Mouse (Mus musculus) midbrain, embryonic 11.5 days (tissue): ENCODE data around the gene Ccdc8. TPM values are rescaled to one million over a fixed set of nuclear protein-coding genes. Genes with fewer than 3 reads are reported as not detected.

Experiments used
- ATAC-seq: fragments of 200-750 bp; cut with Nextera tagmentation; 2 replicates; pipeline ENCODE4 v1.8.0; 2017; ENCODE audit warnings: moderate TSS enrichment, moderate library complexity; ENCODE audit not compliant: low FRiP score
- DNase-seq: peaks from one replicate; pipeline ENCODE4 v3.0.0; 2015; ENCODE audit warnings: low spot score; ENCODE audit errors: missing footprints
- H3K27ac ChIP-seq: fragments of 300-500 bp; sonication (generic); 2 replicates; pipeline ENCODE4 v1.5.1; 2014; ENCODE audit warnings: low read depth, low read length
- H3K27me3 ChIP-seq: fragments of 300-500 bp; sonication (generic); 2 replicates; pipeline ENCODE4 v1.6.1; 2014; ENCODE audit warnings: mild to moderate bottlenecking, low read length, moderate library complexity, mixed read lengths; ENCODE audit not compliant: control insufficient read depth, insufficient read depth
- H3K36me3 ChIP-seq: fragments of 300-500 bp; sonication (generic); 2 replicates; pipeline ENCODE4 v1.6.1; 2014; ENCODE audit warnings: mild to moderate bottlenecking, low read length, moderate library complexity, mixed read lengths; ENCODE audit not compliant: control insufficient read depth, insufficient read depth
- H3K4me1 ChIP-seq: fragments of 300-500 bp; sonication (generic); 2 replicates; pipeline ENCODE4 v1.6.1; 2014; ENCODE audit warnings: low read length; ENCODE audit not compliant: control insufficient read depth, insufficient read depth
- H3K4me2 ChIP-seq: fragments of 300-500 bp; sonication (generic); 2 replicates; pipeline ENCODE4 v1.6.1; 2014; ENCODE audit warnings: mild to moderate bottlenecking, moderate library complexity
- H3K4me3 ChIP-seq: fragments of 300-500 bp; sonication (generic); 2 replicates; pipeline ENCODE4 v1.5.1; 2014; ENCODE audit warnings: low read depth, low read length
- H3K9ac ChIP-seq: fragments of 300-500 bp; sonication (generic); 2 replicates; pipeline ENCODE4 v1.6.1; 2014; ENCODE audit warnings: low read length
- H3K9me3 ChIP-seq: fragments of 300-500 bp; sonication (generic); 2 replicates; pipeline ENCODE4 v1.6.1; 2016; ENCODE audit warnings: low read length; ENCODE audit not compliant: control insufficient read depth
- WGBS: fragments of 180-500 bp; shearing (Covaris S2); extraction: QIAGEN DNeasy Blood & Tissue Kit; methylation state at CpG from one replicate; pipeline ENCODE4 v1.1.7; 2014; 5-methylcytosine and 5-hydroxymethylcytosine counted together
- polyA plus RNA-seq: library from polyadenylated mRNA; unstranded; fragments of >200 nt; fragmentation: Nextera tagmentation; extraction: Ambion mirVana; gene quantifications from 2 replicates; pipeline ENCODE4 v1.2.1, GENCODE M21; 2014

Gene Ccdc8
- polyA plus RNA-seq, 1 experiment from 2014 or later: 14.7 TPM

DNA sequence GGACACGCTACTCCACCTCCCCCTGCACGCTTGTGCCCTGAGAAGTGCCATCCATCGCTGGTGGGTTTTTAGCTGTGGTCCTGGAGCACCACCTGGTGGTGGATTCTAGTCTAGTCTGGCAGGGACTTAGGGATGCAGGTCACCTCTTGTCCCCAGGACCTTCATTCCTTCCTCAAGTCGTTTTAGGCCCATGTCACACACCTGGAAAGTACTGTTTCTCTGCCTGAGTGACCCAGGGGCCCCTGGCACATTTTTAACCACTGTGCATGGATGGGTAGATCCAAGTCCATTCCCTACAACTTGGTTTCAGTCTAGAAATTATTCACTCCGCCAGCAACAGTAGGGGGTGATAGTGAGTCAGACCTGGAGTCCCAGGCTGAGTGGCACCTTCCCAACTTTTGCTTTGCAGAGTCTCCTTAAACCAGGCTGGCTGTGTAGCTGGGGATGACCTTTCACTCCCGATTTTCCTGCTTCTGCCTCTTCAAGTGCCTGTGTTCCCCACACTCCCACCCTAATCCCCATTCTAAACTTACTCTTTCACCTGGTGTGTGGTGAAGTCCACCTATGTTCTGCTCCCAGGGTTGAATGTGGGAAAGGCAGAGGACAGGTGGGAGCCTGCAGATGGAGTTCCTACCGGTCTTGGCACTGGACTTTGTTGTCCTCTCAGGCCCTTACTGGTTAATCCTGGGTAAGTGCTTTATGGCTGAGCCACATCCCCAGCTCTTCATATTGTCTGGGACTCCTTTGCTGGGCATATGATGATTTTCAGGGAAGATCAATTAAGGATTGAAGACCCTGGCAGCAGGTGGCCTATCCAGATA is 10.1 kb downstream of the Ccdc8 start:
- no peaks in the 10 kb centered on the region for H3K9me3 ChIP-seq
- H3K4me2 ChIP-seq: no peak overlapping the region
- ATAC-seq: peak; percentile 73
- H3K27ac ChIP-seq: no peak overlapping the region
- H3K27me3 ChIP-seq: no peaks in the 10 kb centered on the region
- WGBS: 16% methylated on average over 7 of the region's 7 CpGs
- peak; percentile 99 for DNase-seq
- peaks cover 25% of the 10 kb centered on the region for H3K36me3 ChIP-seq
- no peaks in the 10 kb centered on the region for H3K4me1 ChIP-seq
- no peak overlapping the region for H3K9ac ChIP-seq
- H3K4me3 ChIP-seq: no peak overlapping the region

DNA sequence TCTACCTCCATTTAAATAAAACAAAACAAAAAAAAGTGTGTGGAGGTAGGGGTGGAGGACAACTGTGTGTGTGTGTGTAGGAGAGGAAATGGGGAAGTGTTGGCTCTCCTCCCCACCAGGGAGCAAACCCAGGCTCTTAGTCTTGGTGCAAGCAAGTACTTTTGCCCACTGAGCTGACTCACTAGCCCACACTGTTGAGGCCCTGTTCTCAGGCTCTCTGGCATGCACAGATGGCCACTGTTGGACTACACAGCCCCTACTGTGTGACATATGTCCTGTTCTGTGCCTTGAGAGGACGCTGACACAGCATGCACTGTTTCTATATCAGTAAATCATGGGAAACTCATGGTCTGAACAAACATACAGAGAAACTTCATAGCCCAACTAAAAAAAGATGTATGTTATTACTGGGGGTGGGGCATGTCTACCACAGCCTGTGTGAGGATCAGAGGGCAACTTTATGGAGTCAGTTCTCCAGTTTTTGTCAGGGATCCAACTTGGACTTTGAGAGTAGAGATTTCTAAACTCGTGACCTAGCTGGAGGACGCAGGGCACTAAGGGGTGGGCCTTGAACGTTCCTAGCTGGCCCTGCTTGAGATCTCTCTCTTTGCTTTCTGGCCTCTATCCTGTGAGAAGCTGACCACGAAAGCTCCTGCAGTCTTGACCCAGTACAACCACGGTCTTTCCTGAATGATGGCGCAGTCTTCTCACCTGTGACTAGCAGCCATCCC is 10.9 kb downstream of the Ccdc8 start:
- H3K27ac ChIP-seq: no peak overlapping the region
- no peak overlapping the region for H3K4me3 ChIP-seq
- no peak for ATAC-seq
- DNase-seq: no peak
- H3K4me2 ChIP-seq: no peak overlapping the region
- H3K4me1 ChIP-seq: no peaks in the 10 kb centered on the region
- WGBS: 80% methylated on average over 7 of the region's 7 CpGs
- no peak overlapping the region for H3K9ac ChIP-seq
- H3K27me3 ChIP-seq: no peaks in the 10 kb centered on the region
- no peaks in the 10 kb centered on the region for H3K9me3 ChIP-seq
- peaks cover 27% of the 10 kb centered on the region for H3K36me3 ChIP-seq

DNA sequence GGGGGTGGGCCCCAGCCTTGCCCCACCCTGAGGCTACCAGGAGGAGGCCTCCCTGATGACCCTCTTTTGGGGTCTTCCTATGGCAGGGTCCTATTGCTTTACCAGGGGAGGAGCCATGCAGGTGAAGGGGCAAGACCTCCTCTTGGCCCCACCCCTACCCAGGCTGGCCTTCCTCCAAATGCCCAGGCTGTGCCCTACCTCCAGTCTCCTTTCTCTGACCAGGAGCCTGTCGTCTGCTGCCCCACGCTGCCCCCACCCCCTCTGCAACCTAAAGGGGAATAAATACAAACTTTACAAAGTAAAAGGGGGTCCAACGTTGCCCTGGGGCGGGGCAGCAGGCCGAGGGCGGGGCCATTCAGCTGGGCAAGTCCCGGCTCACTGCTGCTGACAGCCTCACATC is 12.2 kb downstream of the Ccdc8 start:
- Histone ChIP-seq H3K4me3 (no peak overlapping the region), H3K27ac (no peak overlapping the region), H3K9ac (no peak overlapping the region), H3K27me3 (no peaks in the 10 kb centered on the region), H3K36me3 (peaks cover 30% of the 10 kb centered on the region), H3K4me2 (no peak overlapping the region), H3K9me3 (no peaks in the 10 kb centered on the region), H3K4me1 (no peaks in the 10 kb centered on the region)
- 91% methylated on average over 7 of the region's 7 CpGs for WGBS
- no peak for ATAC-seq
- no peak for DNase-seq

DNA sequence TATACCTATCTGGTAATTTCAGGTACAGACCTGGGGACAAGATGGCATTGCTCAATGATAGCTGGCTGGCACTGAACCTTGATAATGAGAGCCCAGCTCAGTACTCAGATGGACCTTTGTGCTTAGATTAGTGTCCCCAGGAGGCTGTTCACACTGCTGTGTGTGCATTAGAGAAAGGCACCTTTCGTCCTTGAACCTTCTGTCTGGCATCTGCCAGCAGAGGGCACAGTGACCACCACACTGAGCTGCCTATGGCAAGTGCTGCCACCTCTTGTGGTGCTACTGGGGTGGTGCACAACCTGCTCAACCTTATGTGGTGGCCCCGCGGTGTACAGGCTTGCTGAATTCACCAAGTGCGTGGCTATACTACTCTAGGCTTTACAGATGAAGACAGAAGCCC is 14.8 kb downstream of the Ccdc8 start:
- Histone ChIP-seq H3K36me3 (peaks cover 43% of the 10 kb centered on the region), H3K4me1 (no peaks in the 10 kb centered on the region), H3K9ac (no peak overlapping the region), H3K27ac (no peak overlapping the region), H3K9me3 (no peaks in the 10 kb centered on the region), H3K27me3 (no peaks in the 10 kb centered on the region), H3K4me2 (no peak overlapping the region), H3K4me3 (no peak overlapping the region)
- 88% methylated on average over 4 of the region's 4 CpGs for WGBS
- no peak for ATAC-seq
- no peak for DNase-seq

DNA sequence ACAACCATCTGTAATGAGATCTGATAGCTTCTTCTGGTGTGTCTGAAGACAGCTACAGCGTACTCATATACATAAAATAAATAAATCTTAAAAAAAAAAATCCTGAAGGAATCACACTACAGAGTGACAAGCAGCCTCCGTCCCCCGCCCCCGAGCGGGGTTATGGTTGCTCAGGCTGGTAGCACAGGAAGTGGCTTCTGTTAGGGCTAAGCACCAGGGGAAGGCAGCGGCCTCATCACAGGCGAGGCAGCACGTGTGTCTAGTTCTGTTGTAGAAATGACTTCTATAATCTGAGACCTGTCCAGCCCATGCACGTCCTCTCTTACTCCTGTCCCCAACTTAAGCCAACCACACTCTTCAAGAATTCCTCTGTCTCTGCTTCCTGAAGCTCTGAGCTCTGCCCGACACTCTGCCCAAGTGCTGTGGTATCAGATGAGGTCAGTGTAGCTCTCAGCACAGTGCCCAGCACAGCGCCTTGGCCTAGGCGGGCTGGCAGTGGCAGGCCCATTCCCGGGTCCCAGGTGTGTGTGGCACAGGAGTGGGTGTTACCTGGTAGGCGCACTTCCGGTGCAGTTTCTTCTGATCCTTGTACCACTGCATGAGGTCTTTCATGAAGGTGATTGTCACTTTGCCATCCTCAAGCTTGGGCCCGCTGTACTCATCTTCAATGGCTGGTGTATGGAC is 17.0 kb downstream of the Ccdc8 start:
- WGBS: 94% methylated on average over 16 of the region's 16 CpGs
- Histone ChIP-seq H3K4me2 (no peak overlapping the region), H3K9me3 (no peaks in the 10 kb centered on the region), H3K4me1 (no peaks in the 10 kb centered on the region), H3K4me3 (no peak overlapping the region), H3K9ac (no peak overlapping the region), H3K27me3 (no peaks in the 10 kb centered on the region), H3K36me3 (peaks cover 59% of the 10 kb centered on the region), H3K27ac (no peak overlapping the region)
- ATAC-seq (no peak), DNase-seq (no peak)

DNA sequence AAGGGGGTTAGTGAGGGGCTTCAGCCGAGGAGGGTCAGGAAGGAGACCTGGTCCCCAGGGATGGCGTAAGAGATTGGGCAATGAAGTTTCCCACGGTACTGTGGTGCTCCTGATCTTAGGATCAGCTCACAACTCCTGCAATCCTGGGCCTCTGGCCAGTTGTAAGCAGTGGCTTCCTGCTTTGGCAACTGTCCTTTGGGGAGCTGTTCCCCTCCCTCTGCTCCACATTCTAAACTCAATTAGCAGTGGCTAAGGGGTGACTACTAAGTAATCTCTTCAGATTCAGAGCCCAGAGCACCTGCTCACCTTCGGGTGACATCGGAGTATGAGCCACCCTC is 17.5 kb downstream of the Ccdc8 start:
- no peak overlapping the region for H3K4me3 ChIP-seq
- H3K9ac ChIP-seq: no peak overlapping the region
- H3K9me3 ChIP-seq: no peaks in the 10 kb centered on the region
- H3K36me3 ChIP-seq: peaks cover 59% of the 10 kb centered on the region
- H3K27ac ChIP-seq: no peak overlapping the region
- no peak for DNase-seq
- H3K4me1 ChIP-seq: no peaks in the 10 kb centered on the region
- ATAC-seq: no peak
- WGBS: 95% methylated on average over 5 of the region's 5 CpGs
- H3K4me2 ChIP-seq: no peak overlapping the region
- no peaks in the 10 kb centered on the region for H3K27me3 ChIP-seq

DNA sequence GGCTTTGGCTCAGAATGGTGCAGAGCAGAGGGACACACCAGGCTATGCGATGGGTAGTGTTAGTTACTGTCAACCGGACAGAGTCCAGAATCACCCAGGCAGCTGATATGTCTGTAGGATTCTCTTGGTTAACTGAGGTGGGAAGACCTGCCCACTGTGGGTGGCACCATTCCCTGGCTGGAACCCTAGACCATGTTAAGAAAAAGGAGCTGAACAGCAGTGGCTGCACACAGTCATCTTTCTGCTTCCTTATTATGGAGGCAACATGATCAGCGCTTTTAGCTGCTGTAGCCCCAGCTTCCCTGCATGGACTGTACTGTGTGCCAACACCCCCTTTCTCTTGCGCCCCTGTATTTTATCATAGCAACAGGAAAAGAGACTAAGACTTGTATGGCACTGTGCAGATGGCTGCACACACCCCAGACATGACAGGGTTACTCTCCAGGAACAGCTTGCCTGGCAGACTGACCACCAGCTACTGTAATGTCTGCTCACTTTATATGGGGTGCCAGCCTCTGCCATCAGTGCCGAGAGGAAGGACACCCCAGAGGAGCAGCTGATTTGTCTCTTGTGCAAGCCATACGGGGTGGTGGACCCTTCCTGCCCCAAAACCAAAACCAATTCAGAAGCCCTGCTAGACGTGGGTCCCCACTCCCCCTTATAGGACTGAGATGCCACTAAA is 19.5 kb downstream of the Ccdc8 start:
- Histone ChIP-seq H3K36me3 (peaks cover 57% of the 10 kb centered on the region), H3K4me3 (no peak overlapping the region), H3K4me1 (no peaks in the 10 kb centered on the region), H3K9ac (no peak overlapping the region), H3K27ac (no peak overlapping the region), H3K4me2 (no peak overlapping the region), H3K27me3 (no peaks in the 10 kb centered on the region), H3K9me3 (no peaks in the 10 kb centered on the region)
- 96% methylated on average over 7 of the region's 7 CpGs for whole genome bisulfite sequencing
- ATAC-seq (no peak), DNase-seq (no peak)

DNA sequence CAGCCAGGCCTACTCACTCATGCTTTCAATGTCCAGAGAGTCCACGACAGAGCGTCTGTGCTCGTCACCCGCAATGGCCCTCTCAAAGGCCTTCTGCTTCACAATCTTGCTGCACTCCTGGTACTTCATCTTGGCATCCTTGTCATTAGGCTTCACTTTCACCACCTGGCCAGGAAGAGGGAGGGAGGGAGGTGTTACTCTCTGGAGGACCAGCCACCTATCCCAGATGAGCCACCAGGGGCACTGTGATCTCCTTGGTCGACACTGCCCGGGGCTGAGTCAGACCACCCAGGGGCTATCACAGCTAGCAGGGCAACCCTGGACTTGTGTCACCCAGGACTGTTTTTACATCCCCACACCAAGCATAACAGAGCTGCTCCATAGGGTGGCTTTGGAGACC is 22.9 kb downstream of the Ccdc8 start:
- no peak overlapping the region for H3K4me2 ChIP-seq
- 84% methylated on average over 6 of the region's 6 CpGs for WGBS
- DNase-seq (no peak), ATAC-seq (no peak)
- H3K36me3 ChIP-seq: peaks cover 57% of the 10 kb centered on the region
- no peak overlapping the region for H3K27ac ChIP-seq
- H3K9me3 ChIP-seq: no peaks in the 10 kb centered on the region
- H3K4me3 ChIP-seq: no peak overlapping the region
- H3K9ac ChIP-seq: no peak overlapping the region
- H3K27me3 ChIP-seq: no peaks in the 10 kb centered on the region
- H3K4me1 ChIP-seq: no peaks in the 10 kb centered on the region
